Mouse (Mus musculus): ENCODE data around the gene Rell1. TPM values are rescaled to one million over a fixed set of nuclear protein-coding genes. Genes with fewer than 3 reads are reported as not detected.

The Rell1 gene
- polyA plus RNA-seq, 1 experiment from 2014 or later: 11.5 TPM

DNA sequence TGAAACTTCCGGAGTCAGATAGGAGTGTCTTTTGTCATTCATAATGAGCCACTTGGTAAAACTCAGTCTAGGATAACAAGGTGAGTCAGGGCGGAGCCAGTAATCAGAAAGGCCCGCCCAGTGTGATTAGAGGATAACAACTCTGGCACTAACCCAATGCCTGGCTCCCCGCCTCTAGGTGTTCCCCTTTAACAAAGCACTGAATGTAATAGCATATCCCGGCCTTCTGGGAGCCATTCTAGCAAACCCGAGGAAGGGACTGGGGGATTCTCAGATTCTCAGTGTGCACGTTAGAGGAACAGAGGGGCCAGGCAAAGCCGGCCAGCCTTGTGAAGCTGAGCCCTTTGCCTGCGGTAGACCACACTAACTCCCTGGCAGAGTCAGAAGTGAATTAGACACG, 35.9 kb downstream of the Rell1 start:
- no peaks in the 10 kb centered on the region for H3K4me1 ChIP-seq (replicated peaks; ENCODE audit: control insufficient read depth, insufficient read depth, low read length)
- 37% methylated on average over 10 of the region's 10 CpGs for WGBS
- peak; percentile 21; the same call in 1 of the 2 replicates for TF ChIP-seq CTCF (IDR thresholded peaks at IDR 0.05; ENCODE audit: low read depth)

DNA sequence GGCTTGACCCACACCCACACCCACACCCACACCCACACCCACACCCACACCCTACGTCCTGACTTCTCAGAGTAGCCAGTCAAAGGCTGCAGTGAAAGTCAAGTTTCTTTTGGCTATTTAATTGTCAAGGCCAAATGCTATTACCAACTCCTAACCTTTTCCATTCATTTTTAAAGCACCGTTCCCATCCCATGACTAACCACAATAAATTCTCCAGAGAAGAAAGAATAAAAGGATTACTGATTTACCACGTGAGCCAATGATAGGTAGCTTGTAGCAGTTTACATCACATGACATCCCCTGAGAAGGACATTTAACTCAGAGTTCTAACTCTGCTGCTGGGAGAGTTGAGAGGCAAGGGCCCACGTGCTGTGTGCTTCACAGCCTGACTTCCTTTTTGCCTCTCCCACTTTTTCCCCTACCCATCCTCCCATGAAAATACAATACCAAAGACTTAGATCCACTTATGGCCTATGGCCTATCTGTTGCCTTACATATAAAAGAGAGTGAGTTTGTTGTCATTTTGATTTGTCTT, 37.8 kb downstream of the Rell1 start:
- Histone ChIP-seq H3K9me3 (ENCODE audit: control insufficient read depth) (no peaks in the 10 kb centered on the region), H3K4me1 (replicated peaks; ENCODE audit: control insufficient read depth, insufficient read depth, low read length) (no peaks in the 10 kb centered on the region), H3K4me2 (replicated peaks; ENCODE audit: low read depth) (no peak overlapping the region), H3K4me3 (ENCODE audit: low read depth, low read length) (no peak overlapping the region), H3K27ac (ENCODE audit: low read depth, low read length) (no peak overlapping the region), H3K36me3 (ENCODE audit: control insufficient read depth, insufficient read depth) (peaks cover 26% of the 10 kb centered on the region), H3K27me3 (replicated peaks; ENCODE audit: control insufficient read depth, insufficient read depth, low read length) (no peaks in the 10 kb centered on the region), H3K9ac (ENCODE audit: low read depth, low read length) (no peak overlapping the region)
- ATAC-seq: peak; percentile 41
- 46% methylated on average over 4 of the region's 4 CpGs for WGBS
- no peak for TF ChIP-seq CTCF (IDR thresholded peaks at IDR 0.05; ENCODE audit: low read depth)

More for the DNA sequence above, 35.9 kb downstream of the Rell1 start:
- peak; percentile 46 for ATAC-seq
- H3K27me3 ChIP-seq (replicated peaks; ENCODE audit: control insufficient read depth, insufficient read depth, low read length): no peaks in the 10 kb centered on the region
- H3K4me2 ChIP-seq (replicated peaks; ENCODE audit: low read depth): peak overlapping the region; percentile 18; the same call in 1 of the 2 replicates
- no peak overlapping the region for H3K27ac ChIP-seq (ENCODE audit: low read depth, low read length)
- no peaks in the 10 kb centered on the region for H3K9me3 ChIP-seq (ENCODE audit: control insufficient read depth)
- no peak overlapping the region for H3K9ac ChIP-seq (ENCODE audit: low read depth, low read length)
- H3K4me3 ChIP-seq (ENCODE audit: low read depth, low read length): no peak overlapping the region
- H3K36me3 ChIP-seq (ENCODE audit: control insufficient read depth, insufficient read depth): peaks cover 22% of the 10 kb centered on the region

DNA sequence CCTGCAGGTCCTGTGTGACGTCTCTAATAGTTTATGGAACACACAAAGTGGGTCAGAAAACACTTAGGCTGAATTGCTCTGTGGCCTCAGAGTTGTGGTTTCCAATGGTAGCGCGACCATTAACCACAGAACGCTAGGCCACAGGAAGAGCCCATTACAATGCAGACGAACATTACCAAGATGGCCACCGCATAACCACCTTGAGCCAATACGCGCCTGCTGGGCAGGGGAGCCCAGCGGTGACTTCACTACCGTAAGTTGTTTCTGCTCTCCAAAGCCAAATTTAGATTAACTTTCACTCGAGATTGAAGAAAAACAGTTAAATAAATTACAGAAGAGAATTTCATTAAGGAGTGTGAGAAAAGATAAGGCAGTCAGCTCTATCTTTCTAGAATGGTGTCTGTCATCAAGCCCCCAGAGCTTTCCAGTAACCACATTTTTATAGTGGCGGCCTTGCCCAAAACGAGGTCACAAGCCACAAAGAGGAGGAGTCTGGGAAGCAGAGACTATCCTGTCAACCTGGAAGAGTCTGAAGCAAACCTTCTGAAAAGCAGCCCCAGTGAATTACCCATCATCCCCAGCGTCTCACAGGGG, 43.6 kb downstream of the Rell1 start:
- Histone ChIP-seq H3K27me3 (replicated peaks; ENCODE audit: control insufficient read depth, insufficient read depth, low read length) (no peaks in the 10 kb centered on the region), H3K27ac (ENCODE audit: low read depth, low read length) (no peak overlapping the region), H3K9me3 (ENCODE audit: control insufficient read depth) (no peaks in the 10 kb centered on the region), H3K4me2 (replicated peaks; ENCODE audit: low read depth) (no peak overlapping the region), H3K4me3 (ENCODE audit: low read depth, low read length) (no peak overlapping the region), H3K9ac (ENCODE audit: low read depth, low read length) (no peak overlapping the region), H3K4me1 (replicated peaks; ENCODE audit: control insufficient read depth, insufficient read depth, low read length) (no peaks in the 10 kb centered on the region), H3K36me3 (ENCODE audit: control insufficient read depth, insufficient read depth) (peaks cover 27% of the 10 kb centered on the region)
- ATAC-seq: no peak
- TF ChIP-seq CTCF (IDR thresholded peaks at IDR 0.05; ENCODE audit: low read depth): no peak
- 91% methylated on average over 14 of the region's 14 CpGs for WGBS

DNA sequence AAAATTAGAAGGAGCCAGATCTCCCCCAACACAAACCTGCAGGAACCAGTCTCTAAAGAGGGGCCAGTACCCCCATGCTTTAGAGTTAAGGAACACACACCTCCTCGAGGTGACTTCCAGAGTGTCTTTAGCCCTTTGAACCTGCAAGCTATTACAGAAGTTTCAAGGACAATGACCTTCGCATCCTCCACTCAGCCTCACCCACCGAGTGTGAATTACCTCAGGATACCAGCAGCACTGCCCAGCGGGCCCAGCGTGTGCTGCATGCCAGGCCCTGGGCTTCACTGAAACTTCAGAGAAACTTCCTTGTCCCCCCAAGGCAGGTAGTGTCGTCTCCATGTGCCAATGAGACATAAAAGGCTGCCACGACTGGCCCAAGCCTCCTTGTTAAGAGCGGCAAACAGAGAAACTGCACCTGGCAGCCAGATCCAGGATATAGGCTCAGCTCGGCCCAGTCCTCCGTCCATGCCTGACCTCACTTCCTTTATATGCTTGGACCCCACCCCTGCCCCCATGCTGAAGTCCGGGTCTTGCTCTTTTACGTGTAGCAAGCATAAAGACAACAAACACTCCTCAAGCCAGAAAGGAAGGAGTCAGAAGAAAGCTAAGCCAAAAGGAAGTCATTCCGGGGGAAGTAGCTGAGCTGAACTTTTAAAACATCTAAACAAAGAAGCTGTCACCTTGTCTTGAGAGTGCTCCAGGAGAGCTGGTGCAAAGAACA, 45.2 kb downstream of the Rell1 start:
- H3K4me1 ChIP-seq (replicated peaks; ENCODE audit: control insufficient read depth, insufficient read depth, low read length): no peaks in the 10 kb centered on the region
- H3K9me3 ChIP-seq (ENCODE audit: control insufficient read depth): no peaks in the 10 kb centered on the region
- WGBS: 49% methylated on average over 13 of the region's 13 CpGs
- H3K27me3 ChIP-seq (replicated peaks; ENCODE audit: control insufficient read depth, insufficient read depth, low read length): no peaks in the 10 kb centered on the region
- H3K36me3 ChIP-seq (ENCODE audit: control insufficient read depth, insufficient read depth): peaks cover 18% of the 10 kb centered on the region
- H3K4me2 ChIP-seq (replicated peaks; ENCODE audit: low read depth): no peak overlapping the region
- peak; percentile 81 for ATAC-seq
- H3K27ac ChIP-seq (ENCODE audit: low read depth, low read length): peak overlapping the region; percentile 58; the same call in 1 of the 2 replicates
- TF ChIP-seq CTCF (IDR thresholded peaks at IDR 0.05; ENCODE audit: low read depth): 0 out of 2 replicates have a peak, but pooled peaks have one; percentile 7
- no peak overlapping the region for H3K4me3 ChIP-seq (ENCODE audit: low read depth, low read length)
- H3K9ac ChIP-seq (ENCODE audit: low read depth, low read length): no peak overlapping the region

DNA sequence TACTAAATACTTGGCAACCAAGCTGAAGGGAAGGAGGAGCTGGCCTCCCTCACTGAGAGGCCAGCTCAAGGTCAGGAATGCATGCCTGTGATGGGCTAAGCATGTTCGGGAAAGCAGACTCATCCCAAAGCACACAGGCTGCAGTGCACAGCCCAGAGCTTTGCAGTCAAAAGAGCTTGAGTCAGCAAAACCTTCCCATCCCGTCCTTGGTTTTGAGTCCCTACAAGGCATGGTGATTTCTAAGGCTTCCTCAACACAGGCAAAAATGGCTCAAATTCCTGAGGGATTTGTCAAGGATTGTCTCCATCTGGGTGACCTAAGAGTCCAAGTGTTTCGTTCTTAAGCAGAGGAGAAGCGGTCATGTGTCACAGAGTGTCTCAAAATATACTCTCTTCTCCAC, 50.5 kb downstream of the Rell1 start:
- WGBS: 56% methylated on average over 4 of the region's 4 CpGs
- Histone ChIP-seq H3K36me3 (ENCODE audit: control insufficient read depth, insufficient read depth) (no peaks in the 10 kb centered on the region), H3K4me1 (replicated peaks; ENCODE audit: control insufficient read depth, insufficient read depth, low read length) (no peaks in the 10 kb centered on the region), H3K27me3 (replicated peaks; ENCODE audit: control insufficient read depth, insufficient read depth, low read length) (no peaks in the 10 kb centered on the region), H3K9ac (ENCODE audit: low read depth, low read length) (no peak overlapping the region), H3K4me3 (ENCODE audit: low read depth, low read length) (no peak overlapping the region), H3K9me3 (ENCODE audit: control insufficient read depth) (no peaks in the 10 kb centered on the region), H3K27ac (ENCODE audit: low read depth, low read length) (no peak overlapping the region), H3K4me2 (replicated peaks; ENCODE audit: low read depth) (no peak overlapping the region)
- ATAC-seq: no peak
- no peak for TF ChIP-seq CTCF (IDR thresholded peaks at IDR 0.05; ENCODE audit: low read depth)

DNA sequence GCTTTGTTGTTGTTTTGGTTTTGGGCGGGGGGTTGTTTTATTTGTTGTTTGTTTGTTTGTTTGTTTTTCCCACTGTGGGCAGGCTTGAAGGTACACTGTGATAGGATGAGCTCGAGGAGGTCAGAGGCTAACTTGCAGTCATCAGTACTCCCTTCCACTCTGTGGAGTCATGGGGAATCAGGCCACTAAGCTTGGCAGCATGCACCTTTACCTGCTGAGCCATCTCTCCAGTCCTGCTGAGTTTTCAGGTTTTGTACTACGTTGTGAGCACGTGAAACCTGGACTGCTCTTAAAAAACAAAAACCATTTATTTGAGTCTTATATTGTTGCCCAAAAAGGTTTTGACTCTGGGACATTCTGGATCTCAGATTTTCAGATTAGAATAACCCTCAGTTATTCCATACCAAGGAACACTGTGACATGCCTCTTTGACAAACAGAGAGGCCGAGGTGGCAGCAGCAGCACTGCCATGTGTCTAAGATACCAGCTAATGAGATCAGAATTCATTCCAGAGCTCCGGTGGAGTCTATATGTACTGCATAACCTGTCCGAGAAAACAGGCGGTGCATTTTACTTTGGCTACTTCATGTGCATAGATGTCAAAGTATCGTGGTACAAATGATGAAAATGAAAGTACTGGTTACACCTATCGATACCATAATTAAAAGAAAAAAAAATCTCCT, 52.1 kb downstream of the Rell1 start:
- H3K9ac ChIP-seq (ENCODE audit: low read depth, low read length): no peak overlapping the region
- no peak for TF ChIP-seq CTCF (IDR thresholded peaks at IDR 0.05; ENCODE audit: low read depth)
- ATAC-seq: no peak
- no peaks in the 10 kb centered on the region for H3K27me3 ChIP-seq (replicated peaks; ENCODE audit: control insufficient read depth, insufficient read depth, low read length)
- H3K27ac ChIP-seq (ENCODE audit: low read depth, low read length): no peak overlapping the region
- H3K9me3 ChIP-seq (ENCODE audit: control insufficient read depth): no peaks in the 10 kb centered on the region
- H3K4me3 ChIP-seq (ENCODE audit: low read depth, low read length): no peak overlapping the region
- no peaks in the 10 kb centered on the region for H3K4me1 ChIP-seq (replicated peaks; ENCODE audit: control insufficient read depth, insufficient read depth, low read length)
- H3K4me2 ChIP-seq (replicated peaks; ENCODE audit: low read depth): no peak overlapping the region
- no peaks in the 10 kb centered on the region for H3K36me3 ChIP-seq (ENCODE audit: control insufficient read depth, insufficient read depth)
- 91% methylated on average over 10 of the region's 10 CpGs for WGBS

All from intestine, postnatal 0 days (tissue).